Mouse (Mus musculus) gastrocnemius, adult 2 months (tissue): ENCODE data around the gene Nek7. TPM values are rescaled to one million over a fixed set of nuclear protein-coding genes. Genes with fewer than 3 reads are reported as not detected.

Experiments
- DNase-seq: peaks from one replicate; pipeline ENCODE4 v3.0.0; 2022
- H3K27ac ChIP-seq: fragments of 200-600 bp; 2 replicates; pipeline ENCODE4 v1.8.1; 2022; ENCODE audit warnings: mild to moderate bottlenecking
- H3K4me3 ChIP-seq: fragments of 200-600 bp; 2 replicates; pipeline ENCODE4 v1.8.1; 2022; ENCODE audit warnings: mild to moderate bottlenecking, moderate library complexity
- CTCF ChIP-seq: fragments of 200-600 bp; IDR thresholded peaks from 2 replicates; pipeline ENCODE4 v1.8.1; 2022; ENCODE audit warnings: antibody characterized with exemption, mild to moderate bottlenecking, moderate library complexity
- intact Hi-C: fragments of 180-260 bp; cut with DNase I; formaldehyde crosslinking; loops from one replicate; pipeline ENCODE4 v1.15.1; 2025
- total RNA-seq, 2 experiments: library from RNA; stranded (reverse); gene quantifications; 2 replicates each; pipeline ENCODE4 v1.2.3; 2021

Gene Nek7
- total RNA-seq, 2 experiments from 2014 or later, result 97.8 to 113 TPM

DNA sequence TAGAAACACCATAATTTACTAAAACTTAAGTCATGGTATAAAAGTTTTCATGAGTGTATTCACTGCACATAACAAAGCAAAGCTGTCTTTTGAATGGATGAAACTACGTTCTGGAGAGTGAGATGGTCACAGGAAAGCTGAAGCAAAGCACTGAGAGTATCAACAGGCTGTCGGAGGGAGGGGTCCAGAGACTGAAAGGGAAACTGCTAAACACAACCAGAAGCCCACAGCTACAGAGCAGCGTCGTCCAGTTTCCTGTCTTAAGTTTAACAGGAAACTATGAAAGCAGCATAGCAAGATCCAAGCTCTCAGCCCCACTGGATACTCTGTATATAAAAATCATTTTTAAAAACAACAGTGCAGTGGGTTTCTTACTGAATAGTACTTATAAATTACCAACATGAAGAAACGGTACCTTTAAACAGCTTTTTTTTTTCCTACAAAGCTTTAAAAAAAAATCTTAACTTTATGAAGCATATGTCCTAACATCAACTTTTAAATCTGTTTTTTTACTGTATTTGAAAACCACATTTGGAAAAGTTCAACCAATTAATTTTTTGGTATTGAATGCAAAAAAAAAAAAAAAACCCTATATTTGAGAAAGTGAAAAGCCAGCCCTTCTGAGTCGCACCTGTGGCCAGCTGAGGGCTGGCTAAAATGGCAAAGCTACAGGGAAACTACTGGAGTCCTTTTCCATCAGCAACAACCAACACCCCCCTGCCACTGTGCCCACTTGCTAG lies 102.4 kb downstream of the Nek7 start:
- DNase-seq, result no peak
- Histone ChIP-seq H3K27ac (peak overlapping the region; percentile 35; the same call in 1 of the 2 replicates), H3K4me3 (no peak overlapping the region)
- no peak for TF ChIP-seq CTCF
- intact Hi-C loops, result no loop called here

DNA sequence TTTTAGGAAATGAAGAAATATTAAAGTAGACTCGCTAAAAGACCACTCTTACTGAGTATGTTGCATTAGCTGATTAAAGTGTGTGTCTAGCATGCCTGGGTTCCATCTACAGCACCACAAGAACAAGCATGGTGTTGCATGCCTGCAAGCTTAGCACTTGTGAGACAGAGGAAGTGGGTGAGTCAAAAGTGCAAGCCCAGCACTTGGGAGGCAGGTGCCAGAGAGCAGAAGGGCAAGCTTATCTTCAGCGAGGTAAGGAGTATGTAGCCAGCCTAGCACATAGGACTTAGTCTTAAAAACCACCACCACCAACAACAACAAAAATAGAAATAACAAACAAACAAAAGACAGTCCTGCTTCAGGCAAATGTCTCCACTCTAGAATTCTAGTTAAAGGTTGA lies 103.0 kb downstream of the Nek7 start:
- no peak for TF ChIP-seq CTCF
- peak overlapping the region; percentile 35; the same call in 1 of the 2 replicates for H3K27ac ChIP-seq
- DNase-seq, result no peak
- intact Hi-C loops, result no loop called here
- no peak overlapping the region for H3K4me3 ChIP-seq

DNA sequence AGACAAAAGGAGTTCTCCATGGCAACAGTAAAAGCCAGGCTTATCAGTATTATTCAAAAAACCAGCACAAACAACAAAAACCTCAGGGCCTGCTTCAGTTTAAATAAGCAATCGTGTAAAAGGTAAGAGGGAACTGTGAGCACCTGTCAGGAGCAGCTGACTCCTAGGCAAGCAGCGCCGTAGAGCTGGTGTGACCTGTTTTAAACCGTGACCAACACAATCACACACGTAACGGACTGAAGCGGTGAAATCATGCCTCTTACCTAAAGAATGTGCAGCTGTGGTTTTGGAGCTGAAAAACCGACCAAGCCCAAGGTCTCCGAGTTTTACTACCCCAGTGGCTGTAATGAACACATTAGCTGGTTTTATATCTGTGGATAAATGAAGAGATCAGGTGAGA lies 104.6 kb downstream of the Nek7 start:
- no peak for TF ChIP-seq CTCF
- intact Hi-C loops, result no loop called here
- no peak overlapping the region for H3K4me3 ChIP-seq

GRCm38 (mm10) chr1:138513982-138514381 lies 106.0 kb downstream of the Nek7 start:
- Histone ChIP-seq H3K4me3 (no peak overlapping the region), H3K27ac (no peak overlapping the region)
- no peak for TF ChIP-seq CTCF
- intact Hi-C loops, result no loop called here
- DNase-seq, result no peak

More for the DNA sequence above, 104.6 kb downstream of the Nek7 start:
- H3K27ac ChIP-seq, result no peak overlapping the region
- no peak for DNase-seq

GRCm38 (mm10) chr1:138510566-138510965 lies 109.4 kb downstream of the Nek7 start:
- no peak for TF ChIP-seq CTCF
- DNase-seq, result no peak
- Histone ChIP-seq H3K4me3 (no peak overlapping the region), H3K27ac (no peak overlapping the region)
- intact Hi-C loops, result no loop called here

GRCm38 (mm10) chr1:138507446-138508043 lies 112.4 kb downstream of the Nek7 start:
- intact Hi-C loops, result no loop called here
- Histone ChIP-seq H3K4me3 (peak overlapping the region; percentile 21; the same call in 1 of the 2 replicates), H3K27ac (peak overlapping the region; percentile 68)
- no peak for TF ChIP-seq CTCF
- peak; percentile 64 for DNase-seq

DNA sequence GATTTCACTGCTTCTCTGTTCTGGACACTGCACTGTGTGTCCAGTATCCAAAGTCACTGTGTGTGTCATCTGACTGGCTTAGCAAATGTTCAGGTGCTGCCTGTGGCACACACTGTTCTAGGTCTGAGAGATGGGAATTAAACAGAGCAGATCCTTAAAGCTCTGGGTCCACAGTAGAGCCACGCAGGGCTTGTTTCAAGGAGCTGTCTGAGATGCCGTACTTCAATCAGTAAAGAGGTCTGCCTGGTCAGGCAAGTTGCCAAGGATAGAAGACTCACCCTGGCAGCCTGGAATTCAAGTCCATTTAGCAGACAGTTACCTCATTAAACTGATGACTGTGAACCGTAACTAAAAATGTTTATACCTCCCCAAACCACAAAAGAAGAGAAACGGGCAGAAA lies 112.9 kb downstream of the Nek7 start:
- intact Hi-C loops, result no loop called here
- DNase-seq, result no peak
- peak overlapping the region; percentile 68 for H3K27ac ChIP-seq
- peak overlapping the region; percentile 21; the same call in 1 of the 2 replicates for H3K4me3 ChIP-seq
- no peak for TF ChIP-seq CTCF

GRCm38 (mm10) chr1:138504228-138504627 lies 115.7 kb downstream of the Nek7 start:
- no peak for TF ChIP-seq CTCF
- H3K27ac ChIP-seq, result no peak overlapping the region
- DNase-seq, result no peak
- H3K4me3 ChIP-seq, result no peak overlapping the region
- intact Hi-C loops, result no loop called here

DNA sequence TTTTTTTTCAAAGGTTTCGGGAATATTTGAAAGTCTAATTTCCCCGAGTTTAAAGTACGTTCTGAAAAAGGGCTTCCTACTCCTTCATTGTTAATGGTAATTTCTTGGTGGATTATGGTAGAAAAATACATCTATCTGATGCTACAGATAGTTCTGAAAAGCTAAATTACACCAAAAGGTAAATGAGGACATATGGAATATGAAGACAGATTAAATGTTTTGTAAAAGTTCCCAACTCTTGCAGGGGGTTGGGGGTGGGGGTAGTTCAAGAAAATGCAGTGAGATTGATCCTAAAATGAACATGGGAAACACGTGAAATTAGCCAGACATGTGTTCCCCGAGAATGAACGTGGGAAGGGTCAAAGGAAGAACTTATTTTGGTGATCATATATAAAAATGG lies 119.2 kb downstream of the Nek7 start:
- intact Hi-C loops, result no loop called here
- no peak for TF ChIP-seq CTCF
- no peak overlapping the region for H3K4me3 ChIP-seq
- no peak overlapping the region for H3K27ac ChIP-seq
- DNase-seq, result no peak

GRCm38 (mm10) chr1:138500155-138500554 lies 119.8 kb downstream of the Nek7 start:
- no peak for TF ChIP-seq CTCF
- H3K27ac ChIP-seq, result no peak overlapping the region
- DNase-seq, result no peak
- no peak overlapping the region for H3K4me3 ChIP-seq
- intact Hi-C loops, result no loop called here

GRCm38 (mm10) chr1:138499461-138499860 lies 120.5 kb downstream of the Nek7 start:
- no peak overlapping the region for H3K4me3 ChIP-seq
- TF ChIP-seq CTCF, result no peak
- DNase-seq, result no peak
- intact Hi-C loops, result no loop called here
- no peak overlapping the region for H3K27ac ChIP-seq

GRCm38 (mm10) chr1:138491382-138492097 lies 128.4 kb downstream of the Nek7 start:
- Histone ChIP-seq H3K4me3 (no peak overlapping the region), H3K27ac (no peak overlapping the region)
- TF ChIP-seq CTCF, result no peak
- DNase-seq, result no peak
- intact Hi-C loops, result no loop called here

GRCm38 (mm10) chr1:138487569-138487968 lies 132.4 kb downstream of the Nek7 start:
- no peak overlapping the region for H3K4me3 ChIP-seq
- intact Hi-C loops, result no loop called here
- TF ChIP-seq CTCF, result peak; percentile 22; the same call in 1 of the 2 replicates
- DNase-seq, result no peak
- H3K27ac ChIP-seq, result no peak overlapping the region
